Mouse (Mus musculus): ENCODE results near the gene Slc2a13.

Slc2a13 gene

DNA sequence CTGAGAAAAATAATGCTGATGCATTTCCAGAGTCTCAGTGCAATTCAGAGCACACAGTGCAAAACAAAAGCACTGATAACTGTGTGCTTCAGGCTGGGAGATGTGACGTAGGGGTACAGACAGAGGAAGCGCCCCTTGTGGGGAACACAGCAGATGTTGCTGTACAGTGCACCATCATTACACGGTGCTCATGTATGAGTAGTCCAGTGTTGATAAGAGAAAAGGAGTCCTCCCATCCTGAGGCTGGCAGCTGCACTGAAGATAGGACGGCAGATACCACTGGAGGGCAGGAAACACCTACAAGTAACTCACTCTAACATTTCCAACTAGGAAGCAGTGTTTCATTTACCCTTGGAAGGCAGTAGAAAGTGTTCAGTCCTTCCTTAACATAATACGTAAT lies 312.5 kb downstream of the Slc2a13 start:
- no peak for DNase-seq

GRCm38 (mm10) chr15:91257140-91257539 lies 315.9 kb downstream of the Slc2a13 start:
- DNase-seq = no peak

GRCm38 (mm10) chr15:91255308-91255707 lies 317.8 kb downstream of the Slc2a13 start:
- DNase-seq = no peak

DNA sequence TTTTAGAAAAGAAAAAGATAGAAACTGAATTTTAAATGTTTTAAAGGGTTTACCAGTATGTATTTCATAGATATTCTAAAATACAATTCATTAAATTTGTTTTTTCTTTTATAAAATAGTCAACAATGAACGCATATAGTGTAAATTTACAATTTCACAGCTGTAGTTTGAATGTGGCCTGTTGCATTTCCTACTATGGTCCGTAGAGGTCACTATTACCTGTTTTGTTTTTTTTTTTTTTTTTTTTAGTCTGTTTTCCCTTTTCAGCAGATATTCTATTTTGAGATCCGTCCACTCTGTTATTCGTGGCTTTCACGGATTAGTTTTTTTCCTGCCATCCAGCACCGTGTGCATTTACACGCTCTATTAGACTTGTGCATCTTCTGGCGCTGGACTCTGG lies 320.1 kb downstream of the Slc2a13 start:
- no peak for DNase-seq

GRCm38 (mm10) chr15:91251544-91252408 lies 321.3 kb downstream of the Slc2a13 start:
- DNase-seq = no peak

DNA sequence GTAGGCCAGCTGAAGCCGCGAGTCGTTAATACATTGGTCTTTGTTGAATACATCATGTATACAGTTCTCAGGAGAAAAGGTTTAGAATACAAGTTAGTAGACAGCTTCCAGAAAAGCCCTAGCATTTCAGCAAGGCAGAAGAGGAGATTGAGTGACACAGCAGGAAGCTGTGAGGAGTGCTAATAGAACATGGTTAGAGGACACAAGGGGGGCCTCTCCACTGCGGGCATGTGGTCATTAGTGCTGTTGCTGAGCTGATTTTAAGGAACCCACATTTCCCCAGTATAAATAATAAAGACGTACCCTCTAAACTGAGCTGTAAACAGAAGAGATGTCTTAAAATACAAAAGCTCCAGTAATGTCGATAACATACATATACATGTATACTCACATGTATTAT lies 322.2 kb downstream of the Slc2a13 start:
- no peak for DNase-seq

GRCm38 (mm10) chr15:91240683-91241335 lies 332.3 kb downstream of the Slc2a13 start:
- DNase-seq = no peak

DNA sequence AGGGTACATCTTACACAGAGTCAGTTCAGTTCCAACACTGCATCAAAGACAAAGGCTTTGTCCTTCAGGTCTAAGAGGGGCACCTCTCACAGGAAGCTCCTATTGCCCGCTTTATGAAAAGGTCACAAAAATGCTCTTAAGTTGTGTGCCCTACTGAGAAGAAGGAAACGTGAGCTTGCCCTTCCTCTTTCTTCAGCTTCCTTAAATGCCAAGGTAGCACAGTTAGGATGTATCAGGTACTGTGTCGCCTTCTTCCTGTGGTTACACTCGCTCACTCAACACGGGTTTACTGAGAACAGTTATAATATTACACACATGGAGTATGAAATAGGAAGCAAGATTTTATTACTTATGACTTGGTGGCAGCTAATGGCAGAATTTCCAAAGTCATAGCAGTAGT lies 335.8 kb downstream of the Slc2a13 start:
- DNase-seq = no peak
